In genomic region chr1:166130224-166130860, GRCm38 (mm10) we compare ENCODE assay signal across 13 mouse cellular contexts. TPM values are rescaled to one million over a fixed set of nuclear protein-coding genes. Genes with fewer than 3 reads are reported as not detected.
A peak's percentile ranks its signal among the peaks of the same experiment; 100 is the strongest.
DNase-seq lines count a peak whose midpoint lies in the region; ATAC-seq lines count a peak whose summit lies in the region.
"Had no signal": no experiment of that assay in that cellular context is flagged by ENCODE, and none has a peak within 500 bp of the region (broad histone marks: within the 10 kb centered on the region; RNA-seq: fewer than 3 reads in every experiment).

TSS of gene Gpa33 (plus strand) at chr1:166130238.

- DNase-seq in heart, adult 18-20 months, result no peak
- DNase-seq in 3134 (ENCODE audit: extremely low read depth, insufficient read length, low spot score) (peak; percentile 56), NIH3T3 (ENCODE audit: low read depth) (peak; percentile 27)
- no peak for DNase-seq in limb, embryonic 10.5 days (ENCODE audit: low spot score)
- no peak for DNase-seq in cerebellum, postnatal 25 days
- DNase-seq in cerebellum, adult 8-10 months, result no peak
- DNase-seq in natural killer cell, adult 2 months (ENCODE audit: low spot score in 2 of 2), result no peak
- DNase-seq: kidney, adult 8-10 months; left cerebral cortex, postnatal 4 days; right cerebral cortex, adult 18-20 months had no signal

- no peaks in the 10 kb centered on the region for H3K9me3 ChIP-seq in heart, embryonic 12.5 days (replicated peaks)
- no peaks in the 10 kb centered on the region for H3K9me3 ChIP-seq in limb, embryonic 10.5 days (replicated peaks)
- H3K9me3 ChIP-seq: hindbrain, embryonic 12.5 days had no signal

- H3K27ac ChIP-seq in heart, embryonic 12.5 days (ENCODE audit: poor library complexity, severe bottlenecking), result 0 out of 2 replicates have a peak within 1 kb of the TSS, but pooled peaks have one; percentile 99
- H3K27ac ChIP-seq in limb, embryonic 10.5 days, result peak within 1 kb of the TSS; percentile 79
- H3K27ac ChIP-seq: hindbrain, embryonic 12.5 days had no signal

- 65% methylated on average over 5 of the region's 5 CpGs for WGBS in heart, embryonic 12.5 days
- 74% methylated on average over 5 of the region's 5 CpGs for WGBS in limb, embryonic 10.5 days

- H3K36me3 ChIP-seq in heart, embryonic 12.5 days, result peaks cover 4% of the 10 kb centered on the region; the same call in 1 of the 2 replicates
- no peaks in the 10 kb centered on the region for H3K36me3 ChIP-seq in limb, embryonic 10.5 days
- H3K36me3 ChIP-seq: hindbrain, embryonic 12.5 days had no signal

- no peak within 1 kb of the TSS for H3K4me2 ChIP-seq in heart, embryonic 12.5 days
- H3K4me2 ChIP-seq: hindbrain, embryonic 12.5 days had no signal

- ATAC-seq in heart, embryonic 12.5 days (ENCODE audit: insufficient number of reproducible peaks, low FRiP score), result no peak

- H3K9ac ChIP-seq in heart, embryonic 12.5 days, result no peak within 1 kb of the TSS
- H3K9ac ChIP-seq: hindbrain, embryonic 12.5 days had no signal

- no peaks in the 10 kb centered on the region for H3K27me3 ChIP-seq in heart, embryonic 12.5 days (replicated peaks)
- no peaks in the 10 kb centered on the region for H3K27me3 ChIP-seq in limb, embryonic 10.5 days (ENCODE audit: low read depth, poor library complexity, severe bottlenecking)
- H3K27me3 ChIP-seq: hindbrain, embryonic 12.5 days had no signal

- no peak within 1 kb of the TSS for H3K4me3 ChIP-seq in heart, embryonic 12.5 days
- H3K4me3 ChIP-seq in limb, embryonic 10.5 days, result no peak within 1 kb of the TSS
- H3K4me3 ChIP-seq: hindbrain, embryonic 12.5 days had no signal

- peaks cover 77% of the 10 kb centered on the region for H3K4me1 ChIP-seq in heart, embryonic 12.5 days (replicated peaks)
- H3K4me1 ChIP-seq in limb, embryonic 10.5 days, result peaks cover 50% of the 10 kb centered on the region

RNA-seq across cellular contexts. Expression of gene Gpa33, which starts in this region (rescaled TPM):
- 0.10 and 0.15 TPM in 2 replicates for polyA plus RNA-seq in heart, embryonic 12.5 days (2016; fragmentation: Nextera tagmentation; extraction: Ambion mirVana)
- not detected for total RNA-seq in heart, adult 18-20 months (2021)
- polyA plus RNA-seq in limb, embryonic 10.5 days (2016; fragmentation: Nextera tagmentation; extraction: Ambion mirVana), result 0.18 and 0.19 TPM in 2 replicates
- total RNA-seq: left cerebral cortex, postnatal 4 days; neutrophil, adult 5-6 weeks had no signal

Comparison
In these comparisons a context has a peak if more than half of its experiments do, and no peak if none do; other contexts are left out.
1. DNase-seq: peak in 3134 (single experiment) and NIH3T3 (single experiment); none in heart, adult 18-20 months (0 of 2), limb, embryonic 10.5 days (single experiment), cerebellum, postnatal 25 days (0 of 2), cerebellum, adult 8-10 months (single experiment) and natural killer cell, adult 2 months (0 of 2).